16 mouse cellular contexts compared by ENCODE assay signal in genomic region chr8:115826516-115826915, GRCm38 (mm10).
DNase-seq lines count a peak whose midpoint lies in the region; ATAC-seq and TF ChIP-seq lines count a peak whose summit lies in the region.
"Had no signal": no experiment of that assay in that cellular context is flagged by ENCODE, and none has a peak within 500 bp of the region (broad histone marks: within the 10 kb centered on the region; RNA-seq: fewer than 3 reads in every experiment).

No protein-coding gene starts in this region.

- no peak for DNase-seq in kidney, adult 8-10 months
- DNase-seq in stomach, postnatal 0 days (ENCODE audit: low spot score), result no peak
- peak; percentile 62 for DNase-seq in induced T-regulatory cell, adult 2 months (ENCODE audit: low read depth)
- DNase-seq in urinary bladder, postnatal 36 days (ENCODE audit: low spot score in 2 of 2), result no peak
- no peak for DNase-seq in hindbrain, embryonic 10.5 days (ENCODE audit: low spot score)
- DNase-seq: adrenal gland, postnatal 25 days; cerebellum, adult 9-10 months; embryo, embryonic 11 days; heart, adult 2 months; liver; thymus, adult 18-20 months had no signal

- 68% methylated on average over 3 of the region's 3 CpGs for WGBS in kidney, embryonic 15.5 days
- 50% methylated on average over 3 of the region's 3 CpGs for WGBS in stomach, embryonic 15.5 days
- WGBS in stomach, postnatal 0 days, result 50% methylated on average over 3 of the region's 3 CpGs
- WGBS in stomach, embryonic 16.5 days, result 47% methylated on average over 3 of the region's 3 CpGs
- WGBS in hindbrain, embryonic 10.5 days, result 79% methylated on average over 3 of the region's 3 CpGs

- ATAC-seq in kidney, embryonic 15.5 days (replicated peaks; ENCODE audit: low FRiP score), result no peak
- no peak for ATAC-seq in stomach, embryonic 15.5 days (ENCODE audit: insufficient read depth, low FRiP score, low read depth)
- no peak for ATAC-seq in stomach, postnatal 0 days (ENCODE audit: low FRiP score, low TSS enrichment)
- ATAC-seq in stomach, embryonic 16.5 days (ENCODE audit: insufficient read depth, low FRiP score), result 0 out of 2 replicates have a peak, but pooled peaks have one; percentile 33
- ATAC-seq: midbrain, embryonic 16.5 days had no signal

- H3K4me1 ChIP-seq in kidney, embryonic 15.5 days, result peaks cover 11% of the 10 kb centered on the region
- H3K4me1 ChIP-seq in stomach, embryonic 15.5 days, result peaks cover 4% of the 10 kb centered on the region; the same call in 1 of the 2 replicates
- no peaks in the 10 kb centered on the region for H3K4me1 ChIP-seq in stomach, postnatal 0 days (replicated peaks; ENCODE audit: control insufficient read depth, insufficient read depth)
- H3K4me1 ChIP-seq in stomach, embryonic 16.5 days (ENCODE audit: control insufficient read depth, insufficient read depth, low read length), result peaks cover 12% of the 10 kb centered on the region
- no peaks in the 10 kb centered on the region for H3K4me1 ChIP-seq in hindbrain, embryonic 10.5 days (replicated peaks)
- H3K4me1 ChIP-seq: hindbrain, embryonic 15.5 days had no signal

- H3K9me3 ChIP-seq in kidney, embryonic 15.5 days (replicated peaks), result no peaks in the 10 kb centered on the region
- no peaks in the 10 kb centered on the region for H3K9me3 ChIP-seq in stomach, embryonic 15.5 days
- no peaks in the 10 kb centered on the region for H3K9me3 ChIP-seq in stomach, postnatal 0 days (ENCODE audit: control insufficient read depth, low read length)
- no peaks in the 10 kb centered on the region for H3K9me3 ChIP-seq in stomach, embryonic 16.5 days (replicated peaks; ENCODE audit: control insufficient read depth, low read length)
- H3K9me3 ChIP-seq in hindbrain, embryonic 10.5 days, result no peaks in the 10 kb centered on the region
- H3K9me3 ChIP-seq: hindbrain, embryonic 15.5 days had no signal

- no peaks in the 10 kb centered on the region for H3K36me3 ChIP-seq in kidney, embryonic 15.5 days
- no peaks in the 10 kb centered on the region for H3K36me3 ChIP-seq in stomach, embryonic 15.5 days
- no peaks in the 10 kb centered on the region for H3K36me3 ChIP-seq in stomach, postnatal 0 days (ENCODE audit: control insufficient read depth, insufficient read depth, low read length)
- no peaks in the 10 kb centered on the region for H3K36me3 ChIP-seq in stomach, embryonic 16.5 days (ENCODE audit: control insufficient read depth, insufficient read depth, low read length)
- H3K36me3 ChIP-seq in hindbrain, embryonic 10.5 days, result no peaks in the 10 kb centered on the region
- H3K36me3 ChIP-seq: hindbrain, embryonic 15.5 days had no signal

- TF ChIP-seq CTCF in stomach, postnatal 0 days (IDR thresholded peaks at IDR 0.05; ENCODE audit: low read depth), result no peak

- no peak overlapping the region for H3K9ac ChIP-seq in kidney, embryonic 15.5 days
- H3K9ac ChIP-seq in stomach, embryonic 15.5 days, result no peak overlapping the region
- H3K9ac ChIP-seq in stomach, postnatal 0 days (ENCODE audit: low read length), result no peak overlapping the region
- H3K9ac ChIP-seq in stomach, embryonic 16.5 days (ENCODE audit: low read length), result no peak overlapping the region
- H3K9ac ChIP-seq: hindbrain, embryonic 15.5 days had no signal

- no peak for TF ChIP-seq EP300 in stomach, postnatal 0 days (optimal IDR thresholded peaks at IDR 0.05)

- H3K4me3 ChIP-seq in kidney, embryonic 15.5 days (replicated peaks), result no peak overlapping the region
- no peak overlapping the region for H3K4me3 ChIP-seq in stomach, embryonic 15.5 days (replicated peaks)
- no peak overlapping the region for H3K4me3 ChIP-seq in stomach, postnatal 0 days (ENCODE audit: low read depth, low read length)
- H3K4me3 ChIP-seq in stomach, embryonic 16.5 days (replicated peaks; ENCODE audit: low read length), result no peak overlapping the region
- H3K4me3 ChIP-seq in hindbrain, embryonic 10.5 days, result no peak overlapping the region
- H3K4me3 ChIP-seq: heart, adult 2 months; hindbrain, embryonic 15.5 days had no signal

- no peak overlapping the region for H3K4me2 ChIP-seq in kidney, embryonic 15.5 days
- no peak overlapping the region for H3K4me2 ChIP-seq in stomach, embryonic 15.5 days
- no peak overlapping the region for H3K4me2 ChIP-seq in stomach, postnatal 0 days (replicated peaks; ENCODE audit: low read depth)
- no peak overlapping the region for H3K4me2 ChIP-seq in stomach, embryonic 16.5 days (ENCODE audit: low read depth, low read length)
- H3K4me2 ChIP-seq: hindbrain, embryonic 15.5 days had no signal

- H3K27ac ChIP-seq in kidney, embryonic 15.5 days, result peak overlapping the region; percentile 64
- peak overlapping the region; percentile 7; the same call in 1 of the 2 replicates for H3K27ac ChIP-seq in stomach, embryonic 15.5 days
- no peak overlapping the region; the same call in 1 of the 2 replicates for H3K27ac ChIP-seq in stomach, postnatal 0 days (replicated peaks)
- no peak overlapping the region for H3K27ac ChIP-seq in stomach, embryonic 16.5 days (ENCODE audit: low read length)
- no peak overlapping the region for H3K27ac ChIP-seq in hindbrain, embryonic 10.5 days
- H3K27ac ChIP-seq: heart, adult 2 months; hindbrain, embryonic 15.5 days had no signal

- no peaks in the 10 kb centered on the region for H3K27me3 ChIP-seq in kidney, embryonic 15.5 days
- H3K27me3 ChIP-seq in stomach, embryonic 15.5 days (replicated peaks), result no peaks in the 10 kb centered on the region
- no peaks in the 10 kb centered on the region for H3K27me3 ChIP-seq in stomach, postnatal 0 days (ENCODE audit: control insufficient read depth, insufficient read depth, low read length)
- H3K27me3 ChIP-seq in stomach, embryonic 16.5 days (ENCODE audit: control insufficient read depth, insufficient read depth, low read length), result no peaks in the 10 kb centered on the region
- no peaks in the 10 kb centered on the region for H3K27me3 ChIP-seq in hindbrain, embryonic 10.5 days (ENCODE audit: insufficient read depth, poor library complexity, severe bottlenecking)
- H3K27me3 ChIP-seq: hindbrain, embryonic 15.5 days had no signal

Comparison
In these comparisons a context has a peak if more than half of its experiments do, and no peak if none do; other contexts are left out.
1. H3K27ac ChIP-seq: peak in kidney, embryonic 15.5 days (single experiment) and stomach, embryonic 15.5 days (single experiment); none in stomach, postnatal 0 days (single experiment), stomach, embryonic 16.5 days (single experiment) and hindbrain, embryonic 10.5 days (single experiment).